Mouse (Mus musculus): ENCODE data around the gene Rnase12.

DNA sequence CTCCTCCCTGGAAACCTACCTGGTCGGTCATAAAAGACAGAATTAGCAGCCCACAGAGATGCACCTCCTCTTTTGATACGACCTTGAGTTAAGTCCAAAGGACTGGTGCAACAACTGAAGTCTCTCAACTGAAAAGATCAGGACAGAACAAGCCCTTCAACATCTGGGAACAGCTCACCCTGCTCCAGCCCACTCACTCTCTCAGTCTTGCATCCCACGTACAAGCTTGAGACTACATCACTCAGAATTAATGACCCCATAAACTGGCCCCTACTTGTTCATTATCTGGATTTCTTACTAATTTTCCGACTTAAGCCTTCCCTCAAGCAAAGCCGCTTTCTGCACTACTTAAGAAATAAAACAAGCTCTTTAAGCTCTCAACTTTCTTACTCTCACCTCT is 4.3 kb downstream of the Rnase12 start:
- TF ChIP-seq CTCF (IDR thresholded peaks at IDR 0.05; ENCODE audit: extremely low read depth, insufficient read length, insufficient replicate concordance, low read depth, low read length), result no peak
- TF ChIP-seq POLR2A (IDR thresholded peaks at IDR 0.05; ENCODE audit: low read depth, low read length), result no peak
